Mouse (Mus musculus): Measurements from ENCODE around the gene Socs7. TPM values are rescaled to one million over a fixed set of nuclear protein-coding genes. Genes with fewer than 3 reads are reported as not detected.
"Not testable (repeated sequence)": the region's sequence is repeated elsewhere in the genome, so short reads cannot be mapped to it uniquely, and the experiment has no call there.

The Socs7 gene
- polyA plus RNA-seq, 1 experiment from 2014 or later, result 1.1 TPM

GRCm38 (mm10) chr11:97345446-97345845 is 16.9 kb upstream of the Socs7 start:
- whole genome bisulfite sequencing (ENCODE audit: insufficient replicate concordance), result 36% methylated on average over 10 of the region's 10 CpGs
- H3K9ac ChIP-seq, result no peak overlapping the region

DNA sequence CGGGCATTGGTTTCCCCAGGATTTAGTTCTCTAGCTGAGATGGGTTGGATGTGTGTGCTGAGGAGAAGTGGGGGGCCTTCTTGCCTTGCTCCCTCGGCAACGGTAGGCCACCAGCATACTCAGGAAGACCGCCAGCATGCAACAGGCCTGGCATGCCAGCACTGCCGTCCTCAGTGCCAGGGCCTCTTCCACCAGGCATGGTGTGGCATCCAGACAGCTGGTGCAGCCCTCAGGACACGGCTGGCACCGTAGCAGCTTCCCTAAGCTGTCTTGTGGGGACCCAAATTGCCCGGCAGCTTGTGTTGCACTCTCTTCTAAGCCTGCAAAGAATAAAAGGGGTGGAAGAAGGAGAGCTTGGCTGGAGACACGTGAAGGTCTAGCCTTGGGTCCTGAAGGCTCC is 16.0 kb upstream of the Socs7 start:
- H3K4me3 ChIP-seq (replicated peaks), result no peak overlapping the region
- ATAC-seq (ENCODE audit: insufficient read depth), result no peak
- H3K4me1 ChIP-seq (replicated peaks), result peaks cover 10% of the 10 kb centered on the region
- no peak overlapping the region for H3K27ac ChIP-seq (replicated peaks)
- peaks cover 27% of the 10 kb centered on the region; the same call in 1 of the 2 replicates for H3K27me3 ChIP-seq
- 56% methylated on average over 9 of the region's 9 CpGs for WGBS (ENCODE audit: insufficient replicate concordance)
- no peak overlapping the region for H3K4me2 ChIP-seq
- H3K9ac ChIP-seq, result no peak overlapping the region
- no peaks in the 10 kb centered on the region for H3K9me3 ChIP-seq (replicated peaks)
- no peaks in the 10 kb centered on the region for H3K36me3 ChIP-seq (replicated peaks)

More at GRCm38 (mm10) chr11:97345446-97345845, 16.9 kb upstream of the Socs7 start:
- Histone ChIP-seq H3K4me1 (replicated peaks) (peaks cover 10% of the 10 kb centered on the region), H3K9me3 (replicated peaks) (no peaks in the 10 kb centered on the region), H3K4me3 (replicated peaks) (no peak overlapping the region), H3K4me2 (no peak overlapping the region), H3K27me3 (peaks cover 28% of the 10 kb centered on the region; the same call in 1 of the 2 replicates), H3K27ac (replicated peaks) (no peak overlapping the region), H3K36me3 (replicated peaks) (no peaks in the 10 kb centered on the region)
- no peak for ATAC-seq (ENCODE audit: insufficient read depth)

DNA sequence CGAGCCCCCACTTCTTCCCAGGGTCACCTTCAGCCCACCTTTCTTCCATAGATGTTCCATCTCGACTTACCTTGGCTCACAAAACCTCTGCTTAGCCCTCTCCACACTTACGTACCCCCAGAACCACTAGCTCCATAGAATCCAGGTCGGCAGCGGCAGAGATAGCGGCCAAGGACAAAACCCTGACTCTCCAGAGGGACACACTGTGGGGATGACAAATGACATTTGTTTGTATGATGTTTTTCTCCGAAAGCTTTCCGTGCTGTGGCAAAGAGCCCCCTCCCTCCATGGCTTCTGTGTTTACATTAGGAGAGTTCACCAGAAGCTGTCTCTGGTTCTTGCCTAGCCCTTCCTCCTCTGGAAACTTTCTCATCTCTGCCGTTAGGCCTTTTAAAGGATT is 15.1 kb upstream of the Socs7 start:
- no peak overlapping the region for H3K4me3 ChIP-seq (replicated peaks)
- no peaks in the 10 kb centered on the region for H3K36me3 ChIP-seq (replicated peaks)
- no peak overlapping the region for H3K9ac ChIP-seq
- no peak overlapping the region for H3K4me2 ChIP-seq
- H3K9me3 ChIP-seq (replicated peaks), result no peaks in the 10 kb centered on the region
- no peak overlapping the region for H3K27ac ChIP-seq (replicated peaks)
- WGBS (ENCODE audit: insufficient replicate concordance), result 62% methylated on average over 9 of the region's 9 CpGs
- no peak for ATAC-seq (ENCODE audit: insufficient read depth)
- peaks cover 32% of the 10 kb centered on the region; the same call in 1 of the 2 replicates for H3K27me3 ChIP-seq
- peaks cover 10% of the 10 kb centered on the region for H3K4me1 ChIP-seq (replicated peaks)

- Histone ChIP-seq H3K27me3 (peaks cover 30% of the 10 kb centered on the region), H3K4me1 (replicated peaks) (peaks cover 4% of the 10 kb centered on the region; the same call in 1 of the 2 replicates), H3K4me2 (no peak overlapping the region), H3K4me3 (replicated peaks) (no peak overlapping the region), H3K27ac (replicated peaks) (no peak overlapping the region), H3K9me3 (replicated peaks) (no peaks in the 10 kb centered on the region), H3K9ac (no peak overlapping the region), H3K36me3 (replicated peaks) (no peaks in the 10 kb centered on the region)
- ATAC-seq (ENCODE audit: insufficient read depth), result peak; percentile 47; the same call in 1 of the 2 replicates
- 39% methylated on average over 2 of the region's 2 CpGs for WGBS (ENCODE audit: insufficient replicate concordance)
Observed at GRCm38 (mm10) chr11:97350035-97350434, 12.3 kb upstream of the Socs7 start.

DNA sequence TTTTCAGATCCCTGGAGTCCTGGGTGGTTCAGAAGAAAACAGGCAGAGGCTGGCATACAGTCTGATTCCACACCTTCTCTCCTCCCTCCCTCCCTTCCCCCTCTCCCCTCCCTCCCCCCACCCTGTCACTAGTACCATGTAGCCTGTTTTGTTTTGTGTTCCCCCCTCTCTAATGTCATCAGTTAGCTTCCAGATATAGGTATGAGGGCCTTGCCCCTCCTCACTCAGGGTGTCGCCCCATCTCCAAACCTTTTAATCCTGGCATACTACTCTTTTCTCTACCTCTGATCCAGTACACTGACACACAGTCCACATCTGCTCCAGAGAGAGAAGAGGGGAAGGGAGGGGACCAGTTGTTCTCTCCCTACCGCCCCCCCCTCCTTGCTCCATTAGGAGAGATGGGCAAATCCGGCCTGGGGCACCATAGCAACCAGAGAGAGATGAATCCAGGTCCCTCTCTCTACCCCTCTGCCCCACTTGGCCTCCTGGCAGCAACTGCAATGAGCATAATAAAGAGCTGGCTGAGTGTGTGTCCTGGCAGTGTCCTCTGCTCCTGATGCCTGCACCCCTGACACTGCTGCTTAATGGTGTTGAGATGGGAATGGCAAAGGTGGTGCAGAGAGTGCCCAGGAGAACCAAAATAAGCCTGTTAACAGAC is 10.2 kb upstream of the Socs7 start, which contains the start of gene Gpr179:
TSS of gene Gpr179 (minus strand) at position 51 of the 658 bp plus-strand sequence.
- ATAC-seq (ENCODE audit: insufficient read depth), result no peak
- Histone ChIP-seq H3K27me3 (peaks cover 29% of the 10 kb centered on the region), H3K4me2 (no peak within 1 kb of the TSS), H3K36me3 (replicated peaks) (no peaks in the 10 kb centered on the region), H3K9me3 (replicated peaks) (no peaks in the 10 kb centered on the region), H3K4me1 (replicated peaks) (peaks cover 4% of the 10 kb centered on the region; the same call in 1 of the 2 replicates), H3K27ac (replicated peaks) (no peak within 1 kb of the TSS), H3K9ac (no peak within 1 kb of the TSS), H3K4me3 (replicated peaks) (no peak within 1 kb of the TSS)
- WGBS (ENCODE audit: insufficient replicate concordance), result 62% methylated on average over 3 of the region's 3 CpGs

GRCm38 (mm10) chr11:97352935-97353597 is 9.3 kb upstream of the Socs7 start:
- H3K4me2 ChIP-seq, result no peak overlapping the region
- H3K27me3 ChIP-seq, result peaks cover 27% of the 10 kb centered on the region
- 54% methylated on average over 4 of the region's 4 CpGs for WGBS (ENCODE audit: insufficient replicate concordance)
- no peak overlapping the region for H3K4me3 ChIP-seq (replicated peaks)
- H3K36me3 ChIP-seq (replicated peaks), result no peaks in the 10 kb centered on the region
- H3K27ac ChIP-seq (replicated peaks), result no peak overlapping the region
- H3K9ac ChIP-seq, result no peak overlapping the region
- H3K4me1 ChIP-seq (replicated peaks), result peaks cover 4% of the 10 kb centered on the region; the same call in 1 of the 2 replicates
- H3K9me3 ChIP-seq (replicated peaks), result no peaks in the 10 kb centered on the region
- no peak for ATAC-seq (ENCODE audit: insufficient read depth)

DNA sequence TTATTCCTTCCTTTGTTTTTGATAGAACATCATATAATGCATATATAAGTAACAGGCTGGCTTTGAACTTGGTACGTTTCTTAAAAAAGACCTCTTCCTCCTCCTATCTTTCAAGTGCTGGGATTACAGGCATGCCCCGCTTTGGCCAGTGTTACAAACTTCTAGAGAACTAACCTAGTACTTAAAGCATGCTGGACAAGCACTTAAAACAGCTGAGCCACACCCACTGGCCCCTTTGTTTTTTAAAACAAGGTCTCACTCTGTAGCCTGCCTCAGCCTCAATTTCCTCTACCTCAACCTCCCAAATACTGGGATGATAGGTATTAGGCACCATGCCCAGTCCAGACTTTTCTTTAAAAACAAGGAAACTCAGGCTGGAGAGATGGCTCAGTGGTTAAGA is 7.7 kb upstream of the Socs7 start:
- WGBS (ENCODE audit: insufficient replicate concordance), result 54% methylated on average over 2 of the region's 2 CpGs
- H3K4me1 ChIP-seq (replicated peaks), result peaks cover 2% of the 10 kb centered on the region; the same call in 1 of the 2 replicates
- peaks cover 27% of the 10 kb centered on the region for H3K27me3 ChIP-seq
- no peak overlapping the region for H3K9ac ChIP-seq
- no peak overlapping the region for H3K27ac ChIP-seq (replicated peaks)
- no peak overlapping the region for H3K4me3 ChIP-seq (replicated peaks)
- H3K36me3 ChIP-seq (replicated peaks), result no peaks in the 10 kb centered on the region
- no peak for ATAC-seq (ENCODE audit: insufficient read depth)
- no peaks in the 10 kb centered on the region for H3K9me3 ChIP-seq (replicated peaks)
- no peak overlapping the region for H3K4me2 ChIP-seq

GRCm38 (mm10) chr11:97355247-97355646 is 7.1 kb upstream of the Socs7 start:
- no peaks in the 10 kb centered on the region for H3K4me1 ChIP-seq (replicated peaks)
- no peak overlapping the region for H3K4me3 ChIP-seq (replicated peaks)
- no peaks in the 10 kb centered on the region for H3K36me3 ChIP-seq (replicated peaks)
- peaks cover 27% of the 10 kb centered on the region for H3K27me3 ChIP-seq
- no peaks in the 10 kb centered on the region for H3K9me3 ChIP-seq (replicated peaks)
- 71% methylated on average over 7 of the region's 7 CpGs for WGBS (ENCODE audit: insufficient replicate concordance)
- no peak overlapping the region for H3K27ac ChIP-seq (replicated peaks)
- H3K9ac ChIP-seq, result no peak overlapping the region
- no peak overlapping the region for H3K4me2 ChIP-seq
- ATAC-seq (ENCODE audit: insufficient read depth), result no peak

- H3K9me3 ChIP-seq (replicated peaks); H3K36me3 ChIP-seq (replicated peaks); H3K4me2 ChIP-seq; H3K4me3 ChIP-seq (replicated peaks); H3K27ac ChIP-seq (replicated peaks); H3K4me1 ChIP-seq (replicated peaks); H3K9ac ChIP-seq; ATAC-seq (ENCODE audit: insufficient read depth): not testable (repeated sequence)
- WGBS (ENCODE audit: insufficient replicate concordance), result 11% methylated on average over 6 of the region's 6 CpGs
- H3K27me3 ChIP-seq, result peaks cover 21% of the 10 kb centered on the region
Observed at GRCm38 (mm10) chr11:97357663-97358062, 4.7 kb upstream of the Socs7 start.

GRCm38 (mm10) chr11:97362649-97362942 is 245 bp downstream of the Socs7 start:
- peak; percentile 26; the same call in 1 of the 2 replicates for ATAC-seq (ENCODE audit: insufficient read depth)
- peak overlapping the region; percentile 99 for H3K9ac ChIP-seq
- peak overlapping the region; percentile 85 for H3K27ac ChIP-seq (replicated peaks)
- H3K4me1 ChIP-seq (replicated peaks), result peaks cover 45% of the 10 kb centered on the region
- H3K36me3 ChIP-seq (replicated peaks), result 0 out of 2 replicates have a peak, but pooled peaks cover 5% of the 10 kb centered on the region
- H3K9me3 ChIP-seq (replicated peaks), result no peaks in the 10 kb centered on the region
- 0% methylated on average over 35 of the region's 39 CpGs for WGBS (ENCODE audit: insufficient replicate concordance)
- no peaks in the 10 kb centered on the region for H3K27me3 ChIP-seq
- H3K4me3 ChIP-seq (replicated peaks), result peak overlapping the region; percentile 97
- peak overlapping the region; percentile 98 for H3K4me2 ChIP-seq

DNA sequence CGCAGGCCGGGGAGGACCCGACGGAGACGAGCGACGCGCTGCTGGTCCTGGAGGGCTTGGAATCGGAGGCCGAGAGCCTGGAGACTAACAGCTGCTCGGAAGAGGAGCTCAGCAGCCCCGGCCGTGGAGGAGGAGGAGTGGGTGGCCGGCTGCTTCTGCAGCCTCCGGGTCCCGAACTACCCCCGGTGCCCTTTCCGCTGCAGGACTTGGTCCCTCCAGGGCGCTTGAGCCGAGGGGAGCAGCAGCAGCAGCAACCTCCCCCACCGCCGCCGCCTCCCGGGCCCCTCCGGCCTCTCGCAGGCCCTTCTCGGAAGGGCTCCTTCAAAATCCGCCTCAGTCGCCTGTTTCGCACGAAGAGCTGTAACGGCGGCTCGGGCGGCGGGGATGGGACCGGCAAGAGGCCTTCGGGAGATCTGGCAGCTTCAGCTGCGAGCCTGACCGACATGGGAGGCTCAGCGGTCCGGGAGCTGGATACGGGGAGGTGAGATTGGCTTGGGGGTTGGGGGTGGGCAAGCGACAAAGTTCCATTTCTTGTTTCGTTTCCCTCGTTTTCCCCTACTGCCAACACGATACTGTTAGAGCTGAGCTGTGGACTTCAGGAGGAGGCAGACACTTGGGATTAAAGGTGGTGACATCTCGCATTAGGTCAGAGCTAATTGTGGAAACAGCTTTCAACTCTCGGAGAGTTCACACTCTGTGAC is 742 bp downstream of the Socs7 start:
- peak; percentile 5 for ATAC-seq (ENCODE audit: insufficient read depth)
- Histone ChIP-seq H3K4me2 (peak overlapping the region; percentile 98), H3K4me3 (replicated peaks) (peak overlapping the region; percentile 97), H3K4me1 (replicated peaks) (peaks cover 45% of the 10 kb centered on the region), H3K27ac (replicated peaks) (peak overlapping the region; percentile 85), H3K9ac (peak overlapping the region; percentile 99), H3K9me3 (replicated peaks) (no peaks in the 10 kb centered on the region), H3K36me3 (replicated peaks) (peaks cover 8% of the 10 kb centered on the region; the same call in 1 of the 2 replicates), H3K27me3 (no peaks in the 10 kb centered on the region)
- WGBS (ENCODE audit: insufficient replicate concordance), result under 1% methylated on average over 49 of the region's 49 CpGs

Measured in liver, embryonic 15.5 days (tissue).